ENCODE assay signal across 8 mouse cellular contexts in genomic region chr7:36071774-36072173, GRCm38 (mm10).
DNase-seq lines count a peak whose midpoint lies in the region; ATAC-seq and TF ChIP-seq lines count a peak whose summit lies in the region.

No protein-coding gene starts in this region.

- 9% methylated on average over 13 of the region's 13 CpGs for WGBS in kidney, postnatal 0 days
- 3% methylated on average over 13 of the region's 13 CpGs for WGBS in embryonic facial prominence, embryonic 13.5 days
- WGBS in hindbrain, embryonic 13.5 days, result 6% methylated on average over 13 of the region's 13 CpGs
- 4% methylated on average over 13 of the region's 13 CpGs for WGBS in lung, embryonic 16.5 days
- WGBS in stomach, embryonic 14.5 days, result 7% methylated on average over 13 of the region's 13 CpGs

- H3K4me3 ChIP-seq in kidney, postnatal 0 days (replicated peaks; ENCODE audit: low read depth, low read length), result peak overlapping the region; percentile 11; the same call in 1 of the 2 replicates
- peak overlapping the region; percentile 17 for H3K4me3 ChIP-seq in embryonic facial prominence, embryonic 13.5 days
- H3K4me3 ChIP-seq in hindbrain, embryonic 13.5 days, result no peak overlapping the region
- peak overlapping the region; percentile 40 for H3K4me3 ChIP-seq in lung, embryonic 16.5 days (ENCODE audit: low read length)
- H3K4me3 ChIP-seq in stomach, embryonic 14.5 days (ENCODE audit: low read depth, low read length), result 0 out of 2 replicates have a peak overlapping the region, but pooled peaks have one; percentile 16

- H3K9me3 ChIP-seq in kidney, postnatal 0 days (replicated peaks; ENCODE audit: low read length), result no peaks in the 10 kb centered on the region
- H3K9me3 ChIP-seq in embryonic facial prominence, embryonic 13.5 days, result no peaks in the 10 kb centered on the region
- no peaks in the 10 kb centered on the region for H3K9me3 ChIP-seq in hindbrain, embryonic 13.5 days
- no peaks in the 10 kb centered on the region for H3K9me3 ChIP-seq in lung, embryonic 16.5 days (ENCODE audit: control insufficient read depth, low read length)
- no peaks in the 10 kb centered on the region for H3K9me3 ChIP-seq in stomach, embryonic 14.5 days (ENCODE audit: control insufficient read depth, low read depth, low read length)

- H3K27ac ChIP-seq in kidney, postnatal 0 days, result no peak overlapping the region
- no peak overlapping the region for H3K27ac ChIP-seq in embryonic facial prominence, embryonic 13.5 days
- H3K27ac ChIP-seq in hindbrain, embryonic 13.5 days, result no peak overlapping the region
- no peak overlapping the region for H3K27ac ChIP-seq in lung, embryonic 16.5 days (ENCODE audit: low read length)
- H3K27ac ChIP-seq in stomach, embryonic 14.5 days (ENCODE audit: low read length), result no peak overlapping the region

- ATAC-seq in kidney, postnatal 0 days (replicated peaks; ENCODE audit: low FRiP score, low read depth), result no peak
- ATAC-seq in embryonic facial prominence, embryonic 13.5 days (ENCODE audit: insufficient number of reproducible peaks, insufficient read depth, low FRiP score, low TSS enrichment, low read depth), result no peak
- ATAC-seq in hindbrain, embryonic 13.5 days (ENCODE audit: low FRiP score), result no peak
- no peak for ATAC-seq in lung, embryonic 16.5 days (ENCODE audit: low read depth)
- ATAC-seq in stomach, embryonic 14.5 days (ENCODE audit: insufficient number of reproducible peaks, insufficient read depth, low FRiP score, low read depth), result no peak
- ATAC-seq in granulocyte monocyte progenitor cell, adult 5-6 weeks (replicated peaks; ENCODE audit: poor library complexity, severe bottlenecking), result no peak

- H3K9ac ChIP-seq in kidney, postnatal 0 days (ENCODE audit: low read depth, low read length), result no peak overlapping the region
- no peak overlapping the region for H3K9ac ChIP-seq in embryonic facial prominence, embryonic 13.5 days
- H3K9ac ChIP-seq in hindbrain, embryonic 13.5 days, result peak overlapping the region; percentile 53; the same call in 1 of the 2 replicates
- H3K9ac ChIP-seq in lung, embryonic 16.5 days (ENCODE audit: low read length), result peak overlapping the region; percentile 60
- no peak overlapping the region; the same call in 1 of the 2 replicates for H3K9ac ChIP-seq in stomach, embryonic 14.5 days (replicated peaks; ENCODE audit: low read depth, low read length)

- H3K36me3 ChIP-seq in kidney, postnatal 0 days (ENCODE audit: insufficient read depth, low read length), result no peaks in the 10 kb centered on the region
- H3K36me3 ChIP-seq in embryonic facial prominence, embryonic 13.5 days, result no peaks in the 10 kb centered on the region
- no peaks in the 10 kb centered on the region for H3K36me3 ChIP-seq in hindbrain, embryonic 13.5 days
- H3K36me3 ChIP-seq in lung, embryonic 16.5 days (ENCODE audit: control insufficient read depth, insufficient read depth, low read length), result no peaks in the 10 kb centered on the region
- H3K36me3 ChIP-seq in stomach, embryonic 14.5 days (ENCODE audit: control insufficient read depth, insufficient read depth, low read length), result no peaks in the 10 kb centered on the region

- H3K27me3 ChIP-seq in kidney, postnatal 0 days (ENCODE audit: insufficient read depth, low read length), result no peaks in the 10 kb centered on the region
- peaks cover 17% of the 10 kb centered on the region for H3K27me3 ChIP-seq in embryonic facial prominence, embryonic 13.5 days
- peaks cover 7% of the 10 kb centered on the region; the same call in 1 of the 2 replicates for H3K27me3 ChIP-seq in hindbrain, embryonic 13.5 days
- no peaks in the 10 kb centered on the region for H3K27me3 ChIP-seq in lung, embryonic 16.5 days (ENCODE audit: control insufficient read depth, insufficient read depth, low read depth, low read length)
- no peaks in the 10 kb centered on the region for H3K27me3 ChIP-seq in stomach, embryonic 14.5 days (ENCODE audit: control insufficient read depth, insufficient read depth, low read length)

- DNase-seq in kidney, postnatal 0 days (ENCODE audit: low spot score), result peak; percentile 61
- no peak for DNase-seq in kidney, postnatal 25 days
- DNase-seq in adrenal gland, postnatal 14 days, result peak; percentile 57

- peak overlapping the region; percentile 46 for H3K4me2 ChIP-seq in kidney, postnatal 0 days (ENCODE audit: low read length)
- H3K4me2 ChIP-seq in embryonic facial prominence, embryonic 13.5 days, result peak overlapping the region; percentile 52
- peak overlapping the region; percentile 45 for H3K4me2 ChIP-seq in hindbrain, embryonic 13.5 days
- H3K4me2 ChIP-seq in lung, embryonic 16.5 days (ENCODE audit: low read depth, low read length), result peak overlapping the region; percentile 69
- peak overlapping the region; percentile 35 for H3K4me2 ChIP-seq in stomach, embryonic 14.5 days (replicated peaks; ENCODE audit: low read depth, low read length)

- no peaks in the 10 kb centered on the region for H3K4me1 ChIP-seq in kidney, postnatal 0 days (replicated peaks; ENCODE audit: insufficient read depth, low read length)
- H3K4me1 ChIP-seq in embryonic facial prominence, embryonic 13.5 days, result peaks cover 28% of the 10 kb centered on the region
- H3K4me1 ChIP-seq in hindbrain, embryonic 13.5 days (replicated peaks), result peaks cover 47% of the 10 kb centered on the region
- H3K4me1 ChIP-seq in lung, embryonic 16.5 days (replicated peaks; ENCODE audit: control insufficient read depth, insufficient read depth, low read length), result peaks cover 11% of the 10 kb centered on the region
- peaks cover 23% of the 10 kb centered on the region for H3K4me1 ChIP-seq in stomach, embryonic 14.5 days (ENCODE audit: control insufficient read depth, insufficient read depth, low read length)

- peak; percentile 82 for TF ChIP-seq CTCF in kidney, postnatal 0 days (IDR thresholded peaks at IDR 0.05; ENCODE audit: low read depth)

Comparison
In these comparisons a context has a peak if more than half of its experiments do, and no peak if none do; other contexts are left out.
1. DNase-seq: peak in kidney, postnatal 0 days (single experiment) and adrenal gland, postnatal 14 days (single experiment); none in kidney, postnatal 25 days (0 of 2).
2. H3K9ac ChIP-seq: peak in hindbrain, embryonic 13.5 days (single experiment) and lung, embryonic 16.5 days (single experiment); none in kidney, postnatal 0 days (single experiment), embryonic facial prominence, embryonic 13.5 days (single experiment) and stomach, embryonic 14.5 days (single experiment).
3. Peak in every context shown above with its lines, with median percentiles within 50 percentile points of each other: H3K4me2 ChIP-seq.